Mouse (Mus musculus): ENCODE data around the gene Me1. TPM values are rescaled to one million over a fixed set of nuclear protein-coding genes. Genes with fewer than 3 reads are reported as not detected.

Me1 gene
- polyA plus RNA-seq, 1 experiment = 0.03 TPM

DNA sequence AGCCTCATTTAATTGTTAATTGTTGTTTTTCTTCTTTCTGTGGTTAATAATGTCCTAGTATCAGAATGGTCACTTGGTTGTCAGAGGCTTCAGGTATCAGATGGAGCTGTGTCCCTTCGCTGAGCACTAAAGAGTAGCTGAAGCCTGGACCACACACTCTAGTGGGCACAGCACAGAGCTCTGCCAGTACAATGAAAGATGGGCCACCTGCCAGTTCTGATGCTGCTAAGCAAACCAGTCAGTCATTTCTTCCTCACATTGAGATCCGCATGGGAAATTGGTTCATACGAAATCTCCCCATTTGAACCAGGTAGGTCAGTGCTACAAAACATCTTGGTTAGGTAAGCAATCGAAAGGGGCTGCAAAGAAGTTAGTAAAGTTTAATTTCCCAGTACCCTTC lies 141.1 kb downstream of the Me1 start:
- H3K4me3 ChIP-seq (replicated peaks) = no peak overlapping the region
- no peak for TF ChIP-seq GATA1 (IDR thresholded peaks at IDR 0.05; ENCODE audit: low read length)
- TF ChIP-seq TAL1 (IDR thresholded peaks at IDR 0.05; ENCODE audit: low read length) = no peak
- H3K4me1 ChIP-seq (ENCODE audit: control insufficient read depth) = no peaks in the 10 kb centered on the region
- H3K27me3 ChIP-seq (ENCODE audit: control insufficient read depth) = no peaks in the 10 kb centered on the region
- H3K9me3 ChIP-seq (ENCODE audit: control insufficient read depth, low read length) = no peaks in the 10 kb centered on the region
- peaks cover 47% of the 10 kb centered on the region for H3K36me3 ChIP-seq (ENCODE audit: control insufficient read depth)

DNA sequence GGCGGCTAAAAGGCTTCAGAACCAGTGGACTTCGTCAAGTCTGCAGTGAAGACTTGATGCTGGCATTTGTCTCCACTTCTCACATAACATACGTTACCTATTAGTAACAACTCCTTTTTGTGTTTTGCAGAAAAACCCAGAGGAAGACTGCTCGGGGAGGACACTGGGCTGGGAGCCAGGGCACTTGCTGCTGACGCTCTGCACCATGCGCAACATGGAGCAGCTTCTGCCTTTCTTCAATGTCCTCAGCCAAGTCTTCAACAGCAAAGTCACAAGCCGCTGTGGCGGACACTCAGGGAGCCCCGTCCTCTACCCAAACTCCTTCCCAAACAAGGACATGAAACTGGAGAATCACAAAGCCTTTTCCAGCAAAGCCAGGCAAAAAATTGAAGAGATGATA lies 141.9 kb downstream of the Me1 start:
- H3K4me1 ChIP-seq (ENCODE audit: control insufficient read depth) = no peaks in the 10 kb centered on the region
- H3K9me3 ChIP-seq (ENCODE audit: control insufficient read depth, low read length) = no peaks in the 10 kb centered on the region
- H3K36me3 ChIP-seq (ENCODE audit: control insufficient read depth) = peaks cover 53% of the 10 kb centered on the region
- TF ChIP-seq GATA1 (IDR thresholded peaks at IDR 0.05; ENCODE audit: low read length) (no peak), TAL1 (IDR thresholded peaks at IDR 0.05; ENCODE audit: low read length) (no peak)
- H3K27me3 ChIP-seq (ENCODE audit: control insufficient read depth) = no peaks in the 10 kb centered on the region
- H3K4me3 ChIP-seq (replicated peaks) = no peak overlapping the region

DNA sequence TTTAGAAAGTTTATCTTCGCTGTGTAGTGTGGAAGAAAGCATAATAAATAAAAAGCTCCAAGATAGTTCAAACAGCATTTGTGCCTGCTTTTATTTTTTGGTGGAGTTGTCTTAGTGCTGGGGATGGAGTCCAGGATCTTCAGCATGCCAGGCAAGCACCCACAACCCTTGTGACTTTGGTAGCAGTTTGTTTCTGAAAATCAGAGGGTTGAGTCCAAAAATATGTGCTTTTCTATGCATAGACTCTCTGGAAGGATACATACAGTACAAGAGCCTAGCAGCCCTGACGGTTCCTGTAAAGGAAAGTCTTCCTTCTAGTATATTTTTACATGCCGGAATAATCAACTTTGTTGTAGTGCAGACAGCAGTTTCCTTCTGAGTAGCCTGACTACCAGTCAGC lies 145.0 kb downstream of the Me1 start:
- Histone ChIP-seq H3K9me3 (ENCODE audit: control insufficient read depth, low read length) (no peaks in the 10 kb centered on the region), H3K36me3 (ENCODE audit: control insufficient read depth) (peaks cover 55% of the 10 kb centered on the region), H3K27me3 (ENCODE audit: control insufficient read depth) (no peaks in the 10 kb centered on the region), H3K4me1 (ENCODE audit: control insufficient read depth) (no peaks in the 10 kb centered on the region), H3K4me3 (replicated peaks) (no peak overlapping the region)
- TF ChIP-seq TAL1 (IDR thresholded peaks at IDR 0.05; ENCODE audit: low read length) = no peak
- no peak for TF ChIP-seq GATA1 (IDR thresholded peaks at IDR 0.05; ENCODE audit: low read length)

DNA sequence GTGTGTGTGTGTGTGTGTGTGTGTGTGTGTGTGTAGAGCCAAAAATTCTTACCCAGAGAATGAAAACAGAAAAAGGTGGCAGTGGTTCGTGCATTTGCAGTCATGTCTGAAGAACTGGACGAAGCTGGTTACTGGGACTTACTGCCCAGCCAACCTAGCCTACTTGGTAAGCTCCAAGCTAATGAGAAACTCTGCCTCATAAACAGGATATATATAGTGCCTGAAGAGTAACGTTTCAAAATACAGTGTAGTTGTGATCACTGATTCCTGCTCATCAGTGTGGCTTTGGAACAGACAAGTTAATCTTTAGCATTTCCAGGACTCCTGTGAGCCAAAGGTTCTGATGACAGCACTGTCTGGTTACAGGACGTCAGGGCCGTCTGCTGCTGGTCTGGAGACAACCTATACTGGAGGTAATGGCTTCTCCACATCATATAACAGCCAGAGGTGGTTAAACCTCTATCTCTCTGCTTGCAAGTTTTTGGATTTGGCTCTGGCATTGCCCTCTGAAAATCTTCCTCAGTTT lies 146.1 kb downstream of the Me1 start:
- no peaks in the 10 kb centered on the region for H3K27me3 ChIP-seq (ENCODE audit: control insufficient read depth)
- no peak overlapping the region for H3K4me3 ChIP-seq (replicated peaks)
- no peaks in the 10 kb centered on the region for H3K4me1 ChIP-seq (ENCODE audit: control insufficient read depth)
- TF ChIP-seq GATA1 (IDR thresholded peaks at IDR 0.05; ENCODE audit: low read length) = no peak
- no peak for TF ChIP-seq TAL1 (IDR thresholded peaks at IDR 0.05; ENCODE audit: low read length)
- H3K36me3 ChIP-seq (ENCODE audit: control insufficient read depth) = peaks cover 53% of the 10 kb centered on the region
- no peaks in the 10 kb centered on the region for H3K9me3 ChIP-seq (ENCODE audit: control insufficient read depth, low read length)

DNA sequence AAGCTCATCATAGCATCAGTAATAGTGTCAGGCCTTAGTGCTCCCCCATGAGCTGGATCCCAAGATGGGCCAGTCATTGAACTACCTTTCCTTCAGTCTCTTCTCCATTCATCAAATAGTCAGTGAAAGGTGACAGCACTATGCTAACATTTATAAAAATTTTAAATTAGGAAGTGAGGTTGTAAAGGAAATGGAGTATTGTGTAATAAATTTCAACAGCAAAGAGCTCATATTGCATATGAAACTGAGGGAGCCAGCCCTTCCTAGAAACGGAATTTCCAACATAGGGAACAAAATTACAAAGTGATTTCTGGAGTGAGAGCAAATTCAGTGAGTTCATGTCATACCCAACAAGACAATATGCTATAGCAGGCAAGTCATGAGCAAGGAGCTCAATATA lies 151.2 kb downstream of the Me1 start:
- no peaks in the 10 kb centered on the region for H3K9me3 ChIP-seq (ENCODE audit: control insufficient read depth, low read length)
- H3K4me3 ChIP-seq (replicated peaks) = no peak overlapping the region
- no peaks in the 10 kb centered on the region for H3K4me1 ChIP-seq (ENCODE audit: control insufficient read depth)
- TF ChIP-seq TAL1 (IDR thresholded peaks at IDR 0.05; ENCODE audit: low read length) = no peak
- no peaks in the 10 kb centered on the region for H3K27me3 ChIP-seq (ENCODE audit: control insufficient read depth)
- H3K36me3 ChIP-seq (ENCODE audit: control insufficient read depth) = peaks cover 46% of the 10 kb centered on the region

DNA sequence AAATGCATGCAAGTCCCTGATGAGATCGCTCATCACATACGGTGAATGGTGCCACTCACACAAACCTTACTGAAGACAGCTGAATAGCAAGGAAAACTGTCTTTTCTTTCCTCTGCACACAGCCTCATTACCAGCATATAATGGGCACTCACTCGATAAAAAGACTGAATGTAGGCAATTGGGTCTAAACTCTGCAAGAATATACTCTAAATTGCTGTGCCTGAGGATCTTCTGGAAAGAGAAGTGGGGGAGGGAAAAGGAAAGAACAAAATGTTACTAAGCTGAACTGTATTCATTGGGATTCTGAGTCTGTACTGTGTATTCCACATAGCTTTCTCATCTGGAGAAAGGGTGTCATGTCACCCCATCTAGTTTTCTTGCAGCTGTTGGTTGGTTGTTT lies 152.3 kb downstream of the Me1 start:
- no peak for TF ChIP-seq TAL1 (IDR thresholded peaks at IDR 0.05; ENCODE audit: low read length)
- TF ChIP-seq GATA1 (IDR thresholded peaks at IDR 0.05; ENCODE audit: low read length) = no peak
- H3K4me1 ChIP-seq (ENCODE audit: control insufficient read depth) = no peaks in the 10 kb centered on the region
- no peaks in the 10 kb centered on the region for H3K9me3 ChIP-seq (ENCODE audit: control insufficient read depth, low read length)
- no peak overlapping the region for H3K4me3 ChIP-seq (replicated peaks)
- no peaks in the 10 kb centered on the region for H3K27me3 ChIP-seq (ENCODE audit: control insufficient read depth)
- peaks cover 37% of the 10 kb centered on the region for H3K36me3 ChIP-seq (ENCODE audit: control insufficient read depth)

DNA sequence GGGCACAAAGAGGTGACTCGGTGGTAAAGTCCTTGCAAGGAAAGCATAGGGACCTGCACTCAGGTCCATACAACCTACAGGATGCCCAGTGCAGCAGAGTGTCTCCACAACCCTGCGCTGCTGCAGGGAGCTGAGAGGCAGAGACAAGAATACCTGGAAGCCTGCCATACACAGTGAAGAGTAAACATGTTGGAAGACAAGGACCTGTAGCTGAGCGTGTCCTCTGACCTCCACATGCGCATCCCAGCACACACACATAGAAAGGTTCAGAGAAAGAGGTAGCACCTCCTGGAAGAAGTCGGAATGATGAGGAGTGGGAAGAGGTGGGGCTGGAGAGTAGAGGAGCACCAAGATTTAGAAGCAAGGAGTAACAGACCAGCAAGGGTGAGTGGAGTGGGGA lies 161.7 kb downstream of the Me1 start:
- TF ChIP-seq TAL1 (IDR thresholded peaks at IDR 0.05; ENCODE audit: low read length) (no peak), GATA1 (IDR thresholded peaks at IDR 0.05; ENCODE audit: low read length) (no peak)
- H3K36me3 ChIP-seq (ENCODE audit: control insufficient read depth) = peaks cover 23% of the 10 kb centered on the region
- no peaks in the 10 kb centered on the region for H3K9me3 ChIP-seq (ENCODE audit: control insufficient read depth, low read length)

More for the DNA sequence above, 161.7 kb downstream of the Me1 start:
- Histone ChIP-seq H3K4me1 (ENCODE audit: control insufficient read depth) (no peaks in the 10 kb centered on the region), H3K4me3 (replicated peaks) (no peak overlapping the region), H3K27me3 (ENCODE audit: control insufficient read depth) (no peaks in the 10 kb centered on the region)

Other genes with a start within 250 kb of the Me1 start
- 0.02 TPM in 1 of 2 replicates, not detected in the other for gene Ube2cbp, start 231.0 kb downstream of the Me1 start, polyA plus RNA-seq (2012)
- gene Dop1a, start 228.8 kb downstream of the Me1 start, polyA plus RNA-seq (2012) = 0.15 and 0.33 TPM in 2 replicates
- gene Pgm3, start 124.1 kb downstream of the Me1 start, polyA plus RNA-seq (2012) = 0.01 and 0.04 TPM in 2 replicates
- not detected in 2 replicates for gene Rwdd2a, start 124.0 kb downstream of the Me1 start, polyA plus RNA-seq (2012)
- gene Prss35, start 47.7 kb upstream of the Me1 start, polyA plus RNA-seq (2012) = not detected in 2 replicates
- 0.01 TPM in 1 of 2 replicates, not detected in the other for gene Snap91, start 184.7 kb upstream of the Me1 start, polyA plus RNA-seq (2012)